In genomic region chr2:74686301-74686987, GRCm38 (mm10) we compare ENCODE assay signal across 8 mouse cellular contexts. TPM values are rescaled to one million over a fixed set of nuclear protein-coding genes. Genes with fewer than 3 reads are reported as not detected.
A peak's percentile ranks its signal among the peaks of the same experiment; 100 is the strongest.
DNase-seq lines count a peak whose midpoint lies in the region; TF ChIP-seq lines count a peak whose summit lies in the region.

No protein-coding gene starts in this region.

- H3K4me3 ChIP-seq in testis, adult 2 months (ENCODE audit: control insufficient read depth, low read depth, low read length), result no peak overlapping the region

- no peak overlapping the region for H3K27ac ChIP-seq in testis, adult 2 months (ENCODE audit: control insufficient read depth, insufficient read depth, low read depth, low read length)

- peaks cover 16% of the 10 kb centered on the region for H3K27me3 ChIP-seq in testis, adult 2 months (ENCODE audit: control insufficient read depth, insufficient read depth, low read length)

- TF ChIP-seq CTCF in testis, adult 2 months (IDR thresholded peaks at IDR 0.05; ENCODE audit: control insufficient read depth, insufficient read depth, insufficient replicate concordance, low read depth, low read length), result peak; percentile 17; the same call in 1 of the 2 replicates

- H3K4me1 ChIP-seq in testis, adult 2 months (ENCODE audit: control insufficient read depth, insufficient read depth, low read length), result peaks cover 12% of the 10 kb centered on the region

- DNase-seq in embryo, embryonic 10 days (ENCODE audit: low spot score), result peak; percentile 94
- no peak for DNase-seq in embryo, embryonic 9.5 days (ENCODE audit: extremely low spot score)
- no peak for DNase-seq in testis, postnatal 14 days (ENCODE audit: low spot score)
- DNase-seq in forelimb bud, embryonic 11.5 days (ENCODE audit: low read depth, low spot score), result peak; percentile 91
- peak; percentile 91 for DNase-seq in kidney, postnatal 36 days
- DNase-seq in mesoderm, embryonic 11.5 days (ENCODE audit: low read depth, low spot score), result peak; percentile 89
- DNase-seq in frontal cortex, postnatal 14 days (ENCODE audit: low spot score in 2 of 2), result no peak

- H3K36me3 ChIP-seq in testis, adult 2 months (ENCODE audit: control insufficient read depth, insufficient read depth, low read length), result no peaks in the 10 kb centered on the region

- TF ChIP-seq POLR2A in testis, adult 2 months (IDR thresholded peaks at IDR 0.05; ENCODE audit: control insufficient read depth, low read depth, low read length), result no peak

RNA-seq across cellular contexts. Expression of gene Hoxd10, which starts 5.3 kb away (rescaled TPM):
- polyA plus RNA-seq in testis, adult 2 months (2012; rRNA removed), result 0.73 and 0.81 TPM in 2 replicates

RNA-seq across cellular contexts. Expression of gene Hoxd11, which starts 7.1 kb away (rescaled TPM):
- polyA plus RNA-seq in testis, adult 2 months (2012; rRNA removed), result 0.23 TPM in 1 of 2 replicates, not detected in the other

RNA-seq across cellular contexts. Expression of gene Hoxd9, which starts 11.1 kb away (rescaled TPM):
- 1.8 and 2.0 TPM in 2 replicates for polyA plus RNA-seq in testis, adult 2 months (2012; rRNA removed)

RNA-seq across cellular contexts. Expression of gene Hoxd12, which starts 11.6 kb away (rescaled TPM):
- 0.05 TPM in 1 of 2 replicates, not detected in the other for polyA plus RNA-seq in testis, adult 2 months (2012; rRNA removed)

RNA-seq across cellular contexts. Expression of gene Hoxd8, which starts 18.0 kb away (rescaled TPM):
- polyA plus RNA-seq in testis, adult 2 months (2012; rRNA removed), result 23.1 and 23.6 TPM in 2 replicates

Comparison
In these comparisons a context has a peak if more than half of its experiments do, and no peak if none do; other contexts are left out.
1. DNase-seq: peak in embryo, embryonic 10 days (single experiment), forelimb bud, embryonic 11.5 days (single experiment), kidney, postnatal 36 days (2 of 2) and mesoderm, embryonic 11.5 days (single experiment); none in embryo, embryonic 9.5 days (single experiment), testis, postnatal 14 days (single experiment) and frontal cortex, postnatal 14 days (0 of 2).